Mouse (Mus musculus): ENCODE measurements around the gene C77080.

The C77080 gene

GRCm38 (mm10) chr4:129284685-129285084, 23.5 kb upstream of the C77080 start:
- no peak for TF ChIP-seq GATA4 (IDR thresholded peaks at IDR 0.05; ENCODE audit: insufficient replicate concordance, low read length)

GRCm38 (mm10) chr4:129283226-129283625, 22.0 kb upstream of the C77080 start:
- no peak for TF ChIP-seq GATA4 (IDR thresholded peaks at IDR 0.05; ENCODE audit: insufficient replicate concordance, low read length)

- no peak for TF ChIP-seq GATA4 (IDR thresholded peaks at IDR 0.05; ENCODE audit: insufficient replicate concordance, low read length)
Measured at GRCm38 (mm10) chr4:129282786-129283185, 21.6 kb upstream of the C77080 start.

- TF ChIP-seq GATA4 (IDR thresholded peaks at IDR 0.05; ENCODE audit: insufficient replicate concordance, low read length), result no peak
Measured at GRCm38 (mm10) chr4:129276453-129276865, 15.3 kb upstream of the C77080 start.

- no peak for TF ChIP-seq GATA4 (IDR thresholded peaks at IDR 0.05; ENCODE audit: insufficient replicate concordance, low read length)
Measured at GRCm38 (mm10) chr4:129272756-129273046, 11.5 kb upstream of the C77080 start.

GRCm38 (mm10) chr4:129271991-129272755, 11.0 kb upstream of the C77080 start:
- no peak for TF ChIP-seq GATA4 (IDR thresholded peaks at IDR 0.05; ENCODE audit: insufficient replicate concordance, low read length)

GRCm38 (mm10) chr4:129268698-129269097, 7.5 kb upstream of the C77080 start:
- no peak for TF ChIP-seq GATA4 (IDR thresholded peaks at IDR 0.05; ENCODE audit: insufficient replicate concordance, low read length)

- no peak for TF ChIP-seq GATA4 (IDR thresholded peaks at IDR 0.05; ENCODE audit: insufficient replicate concordance, low read length)
Measured at GRCm38 (mm10) chr4:129266821-129267220, 5.6 kb upstream of the C77080 start.

GRCm38 (mm10) chr4:129266191-129266590, 5.0 kb upstream of the C77080 start:
- TF ChIP-seq GATA4 (IDR thresholded peaks at IDR 0.05; ENCODE audit: insufficient replicate concordance, low read length), result no peak

- TF ChIP-seq GATA4 (IDR thresholded peaks at IDR 0.05; ENCODE audit: insufficient replicate concordance, low read length), result no peak
Measured at GRCm38 (mm10) chr4:129263225-129264021, 2.2 kb upstream of the C77080 start.

- no peak for TF ChIP-seq GATA4 (IDR thresholded peaks at IDR 0.05; ENCODE audit: insufficient replicate concordance, low read length)
Measured at GRCm38 (mm10) chr4:129260678-129261077, 526 bp downstream of the C77080 start.

GRCm38 (mm10) chr4:129259101-129259500, 2.1 kb downstream of the C77080 start:
- TF ChIP-seq GATA4 (IDR thresholded peaks at IDR 0.05; ENCODE audit: insufficient replicate concordance, low read length), result no peak

- TF ChIP-seq GATA4 (IDR thresholded peaks at IDR 0.05; ENCODE audit: insufficient replicate concordance, low read length), result peak; percentile 26; the same call in 1 of the 2 replicates
Measured at GRCm38 (mm10) chr4:129256450-129257380, 4.5 kb downstream of the C77080 start.

- TF ChIP-seq GATA4 (IDR thresholded peaks at IDR 0.05; ENCODE audit: insufficient replicate concordance, low read length), result no peak
Measured at GRCm38 (mm10) chr4:129254571-129254970, 6.6 kb downstream of the C77080 start.

- TF ChIP-seq GATA4 (IDR thresholded peaks at IDR 0.05; ENCODE audit: insufficient replicate concordance, low read length), result no peak
Measured at GRCm38 (mm10) chr4:129252492-129252891, 8.7 kb downstream of the C77080 start.

Data from liver, adult (tissue).